Mouse (Mus musculus) heart, embryonic 16.5 days (tissue): ENCODE data around the gene Cyp4a12a. TPM values are rescaled to one million over a fixed set of nuclear protein-coding genes. Genes with fewer than 3 reads are reported as not detected.
"Not testable (repeated sequence)": the region's sequence is repeated elsewhere in the genome, so short reads cannot be mapped to it uniquely, and the experiment has no call there.

ENCODE experiments used
- ATAC-seq: fragments of 200-750 bp; cut with Nextera tagmentation; replicated peaks from 2 replicates; pipeline ENCODE4 v1.8.0; 2017; ENCODE audit warnings: moderate number of reproducible peaks; ENCODE audit not compliant: insufficient read depth, low FRiP score; ENCODE audit errors: extremely low read depth
- H3K27ac ChIP-seq: fragments of 300-500 bp; sonication (generic); 2 replicates; pipeline ENCODE4 v1.5.1; 2014; ENCODE audit warnings: mild to moderate bottlenecking, low read length, control low read depth, moderate library complexity
- H3K27me3 ChIP-seq: fragments of 300-500 bp; sonication (generic); 2 replicates; pipeline ENCODE4 v1.6.1; 2014; ENCODE audit warnings: low read length, mixed read lengths; ENCODE audit not compliant: control insufficient read depth, insufficient read depth
- H3K36me3 ChIP-seq: fragments of 300-500 bp; sonication (generic); 2 replicates; pipeline ENCODE4 v1.6.1; 2014; ENCODE audit not compliant: control insufficient read depth, insufficient read depth
- H3K4me1 ChIP-seq: fragments of 300-500 bp; sonication (generic); 2 replicates; pipeline ENCODE4 v1.6.1; 2014; ENCODE audit warnings: low read length, mixed read lengths; ENCODE audit not compliant: control insufficient read depth, insufficient read depth
- H3K4me2 ChIP-seq: fragments of 300-500 bp; sonication (generic); 2 replicates; pipeline ENCODE4 v1.6.1; 2014; ENCODE audit warnings: low read depth, mild to moderate bottlenecking, control low read depth, low read length
- H3K4me3 ChIP-seq: fragments of 300-500 bp; sonication (generic); 2 replicates; pipeline ENCODE4 v1.5.1; 2014; ENCODE audit warnings: mild to moderate bottlenecking, control low read depth, low read length
- H3K9ac ChIP-seq: fragments of 300-500 bp; sonication (generic); 2 replicates; pipeline ENCODE4 v1.6.1; 2014; ENCODE audit warnings: low read length, control low read depth
- H3K9me3 ChIP-seq: fragments of 300-500 bp; sonication (generic); replicated peaks from 2 replicates; pipeline ENCODE4 v1.6.1; 2016; ENCODE audit warnings: low read length; ENCODE audit not compliant: control insufficient read depth
- WGBS: fragments of 180-500 bp; shearing (Covaris S2); extraction: QIAGEN DNeasy Blood & Tissue Kit; methylation state at CpG from one replicate; pipeline ENCODE4 v1.1.7; 2014; 5-methylcytosine and 5-hydroxymethylcytosine counted together
- polyA plus RNA-seq: library from polyadenylated mRNA; unstranded; fragments of >200 nt; fragmentation: Nextera tagmentation; extraction: Ambion mirVana; gene quantifications from 2 replicates; pipeline ENCODE4 v1.2.1, GENCODE M21; 2015

The Cyp4a12a gene
- not detected in 2 replicates for polyA plus RNA-seq

GRCm38 (mm10) chr4:115298746-115299145 is at the start of gene Cyp4a12a:
Cyp4a12a (plus strand) TSS chr4:115299046.
- not testable (repeated sequence) for H3K4me3 ChIP-seq, H3K9ac ChIP-seq, H3K27me3 ChIP-seq, H3K36me3 ChIP-seq, H3K4me2 ChIP-seq, ATAC-seq, H3K9me3 ChIP-seq, H3K27ac ChIP-seq, H3K4me1 ChIP-seq

DNA sequence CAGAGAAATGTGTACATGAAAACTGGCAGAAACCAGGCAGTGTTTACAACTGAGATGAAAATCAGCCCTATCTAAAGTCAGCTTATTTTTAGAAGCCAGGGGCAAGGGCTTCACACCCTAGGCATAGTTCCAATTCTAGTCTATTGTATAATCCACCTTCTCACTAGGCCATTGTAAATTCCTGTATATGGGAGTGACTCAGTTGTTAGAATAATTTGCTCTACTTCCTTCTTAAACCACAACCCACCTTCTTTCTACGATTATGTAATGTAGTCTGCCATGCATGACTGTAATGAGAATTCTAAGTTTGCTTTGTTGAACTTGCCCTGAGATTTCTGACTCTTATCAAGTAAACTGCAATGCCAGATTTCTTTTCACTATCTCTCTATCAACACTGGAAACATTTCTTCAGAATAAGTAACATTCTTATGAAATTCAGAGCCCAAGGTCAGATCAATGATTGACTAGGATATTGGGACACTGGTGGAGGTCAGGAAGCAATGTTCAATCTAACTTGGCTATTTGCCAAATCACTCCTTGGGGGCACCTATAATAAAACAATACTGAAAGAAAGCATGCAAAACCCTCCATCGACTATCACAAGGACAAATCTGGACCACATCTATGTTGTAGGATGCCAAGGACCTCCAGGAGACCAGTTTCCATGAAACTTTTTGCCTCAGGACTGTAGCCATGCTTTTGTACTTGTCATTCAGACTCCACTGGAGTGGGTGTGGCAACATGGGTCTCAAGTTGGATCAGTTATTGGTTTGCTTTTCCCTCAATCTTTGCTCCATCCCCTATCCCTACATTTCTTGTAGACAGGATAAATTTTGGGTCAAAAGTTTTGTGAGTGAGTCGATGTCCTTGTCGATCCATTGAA is 33.9 kb upstream of the Cyp4a12a start:
- not testable (repeated sequence) for H3K4me2 ChIP-seq, H3K9me3 ChIP-seq, ATAC-seq, H3K36me3 ChIP-seq, H3K27ac ChIP-seq, H3K4me3 ChIP-seq, H3K4me1 ChIP-seq, H3K9ac ChIP-seq, H3K27me3 ChIP-seq
- 75% methylated on average over 3 of the region's 4 CpGs for WGBS

DNA sequence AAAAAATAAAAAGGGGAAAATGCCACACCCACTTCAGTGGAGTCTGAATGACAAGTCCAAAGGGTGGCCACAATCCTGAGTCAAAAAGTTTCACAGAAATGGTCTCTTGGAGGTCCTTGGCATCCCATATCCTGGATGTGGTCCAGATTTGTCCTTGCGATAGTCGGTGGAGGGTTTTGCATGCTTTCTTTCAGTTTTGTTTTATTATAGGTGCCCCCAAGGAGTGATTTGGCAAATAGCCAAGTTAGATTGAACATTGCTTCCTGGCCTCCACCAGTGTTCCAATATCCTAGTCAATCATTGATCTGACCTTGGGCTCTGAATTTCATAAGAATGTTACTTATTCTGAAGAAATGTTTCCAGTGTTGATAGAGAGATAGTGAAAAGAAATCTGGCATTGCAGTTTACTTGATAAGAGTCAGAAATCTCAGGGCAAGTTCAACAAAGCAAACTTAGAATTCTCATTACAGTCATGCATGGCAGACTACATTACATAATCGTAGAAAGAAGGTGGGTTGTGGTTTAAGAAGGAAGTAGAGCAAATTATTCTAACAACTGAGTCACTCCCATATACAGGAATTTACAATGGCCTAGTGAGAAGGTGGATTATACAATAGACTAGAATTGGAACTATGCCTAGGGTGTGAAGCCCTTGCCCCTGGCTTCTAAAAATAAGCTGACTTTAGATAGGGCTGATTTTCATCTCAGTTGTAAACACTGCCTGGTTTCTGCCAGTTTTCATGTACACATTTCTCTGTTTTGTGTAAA is 20.4 kb upstream of the Cyp4a12a start:
- H3K4me3 ChIP-seq, H3K4me1 ChIP-seq, H3K9ac ChIP-seq, H3K36me3 ChIP-seq, H3K27me3 ChIP-seq, H3K27ac ChIP-seq, H3K9me3 ChIP-seq, H3K4me2 ChIP-seq, ATAC-seq: not testable (repeated sequence)
- WGBS: 90% methylated on average over 2 of the region's 3 CpGs

DNA sequence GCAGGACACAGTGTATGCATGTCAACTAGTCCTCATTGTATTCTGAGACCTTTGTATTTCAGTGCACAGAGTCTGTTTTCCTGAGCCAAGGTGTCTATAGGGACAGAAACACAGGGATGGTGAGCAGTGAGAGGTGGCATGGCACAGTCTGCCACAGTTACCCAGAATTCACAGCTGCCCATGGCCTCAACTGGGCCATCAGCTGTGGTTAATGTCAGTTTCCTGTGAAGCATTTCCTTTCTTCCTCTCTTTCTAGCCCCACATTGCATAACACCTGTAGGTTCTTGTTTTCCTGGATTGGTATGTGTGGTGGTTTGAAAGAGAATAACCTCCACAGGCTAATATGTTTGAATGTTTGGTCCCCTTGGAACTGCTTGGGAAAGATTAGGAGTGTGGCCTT is 18.5 kb upstream of the Cyp4a12a start:
- H3K9me3 ChIP-seq: no peaks in the 10 kb centered on the region
- H3K27ac ChIP-seq: no peak overlapping the region
- ATAC-seq: no peak
- H3K4me2 ChIP-seq: peak overlapping the region; percentile 67; the same call in 1 of the 2 replicates
- no peaks in the 10 kb centered on the region for H3K27me3 ChIP-seq
- no peak overlapping the region for H3K9ac ChIP-seq
- no peaks in the 10 kb centered on the region for H3K36me3 ChIP-seq
- no peak overlapping the region; the same call in 1 of the 2 replicates for H3K4me3 ChIP-seq
- H3K4me1 ChIP-seq: no peaks in the 10 kb centered on the region

DNA sequence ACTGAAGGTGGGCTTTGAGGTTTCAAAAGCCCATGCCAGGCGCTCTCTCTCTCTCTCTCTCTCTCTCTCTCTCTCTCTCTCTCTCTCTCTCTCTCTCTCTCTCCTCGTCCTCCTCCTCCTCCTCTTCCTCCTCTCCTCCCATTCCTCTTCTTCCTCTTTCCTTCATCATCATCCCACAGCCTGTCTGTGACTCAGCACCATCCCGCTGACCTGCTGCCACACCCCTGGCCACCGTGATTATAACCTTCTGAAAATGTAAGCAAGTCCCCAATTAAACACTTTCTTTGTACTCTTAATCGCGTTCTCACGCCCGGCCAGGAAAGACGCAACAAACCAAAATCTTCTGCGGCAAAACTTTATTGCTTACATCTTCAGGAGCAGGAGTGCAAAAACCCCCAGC is 18.1 kb upstream of the Cyp4a12a start:
- H3K9me3 ChIP-seq, H3K27me3 ChIP-seq, H3K4me1 ChIP-seq, ATAC-seq, H3K27ac ChIP-seq, H3K9ac ChIP-seq, H3K36me3 ChIP-seq: not testable (repeated sequence)
- WGBS: 24% methylated on average over 10 of the region's 10 CpGs
- peak overlapping the region; percentile 67 for H3K4me2 ChIP-seq
- H3K4me3 ChIP-seq: peak overlapping the region; percentile 45

- H3K36me3 ChIP-seq, ATAC-seq, H3K9me3 ChIP-seq, H3K9ac ChIP-seq, H3K27me3 ChIP-seq, H3K4me1 ChIP-seq, H3K27ac ChIP-seq: not testable (repeated sequence)
- H3K4me2 ChIP-seq: peak overlapping the region; percentile 67
- H3K4me3 ChIP-seq: peak overlapping the region; percentile 45
- WGBS: 14% methylated on average over 20 of the region's 23 CpGs
Measured at GRCm38 (mm10) chr4:115281231-115281767, 17.5 kb upstream of the Cyp4a12a start.

- H3K4me1 ChIP-seq, H3K9ac ChIP-seq, ATAC-seq, H3K27ac ChIP-seq, H3K9me3 ChIP-seq, H3K36me3 ChIP-seq, H3K4me3 ChIP-seq, H3K4me2 ChIP-seq, H3K27me3 ChIP-seq: not testable (repeated sequence)
Measured at GRCm38 (mm10) chr4:115325722-115326121, 26.9 kb downstream of the Cyp4a12a start.

DNA sequence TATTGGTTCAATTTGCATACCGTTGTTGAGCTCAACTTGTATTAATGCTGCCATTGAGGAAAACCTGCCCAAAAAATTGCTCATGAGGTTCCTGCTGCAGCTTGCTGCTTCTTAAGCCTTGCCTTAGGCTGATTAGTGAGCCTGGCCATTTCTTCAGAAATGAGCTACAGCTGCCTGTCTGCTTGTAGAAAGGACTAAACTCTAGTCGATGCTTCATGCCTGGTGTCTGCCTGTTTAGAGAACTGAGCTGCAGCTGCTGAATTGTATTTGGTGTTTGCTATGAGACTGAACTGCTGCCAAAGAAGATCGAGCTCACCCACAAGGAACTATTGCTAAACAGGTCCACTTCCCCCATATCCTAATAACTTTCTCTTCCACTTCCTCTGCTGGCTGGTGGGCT is 66.8 kb downstream of the Cyp4a12a start:
- H3K27me3 ChIP-seq, H3K4me3 ChIP-seq, H3K4me1 ChIP-seq, ATAC-seq, H3K4me2 ChIP-seq, H3K9me3 ChIP-seq, H3K36me3 ChIP-seq, H3K27ac ChIP-seq, H3K9ac ChIP-seq: not testable (repeated sequence)
- 74% methylated on average over 3 of the region's 3 CpGs for WGBS

DNA sequence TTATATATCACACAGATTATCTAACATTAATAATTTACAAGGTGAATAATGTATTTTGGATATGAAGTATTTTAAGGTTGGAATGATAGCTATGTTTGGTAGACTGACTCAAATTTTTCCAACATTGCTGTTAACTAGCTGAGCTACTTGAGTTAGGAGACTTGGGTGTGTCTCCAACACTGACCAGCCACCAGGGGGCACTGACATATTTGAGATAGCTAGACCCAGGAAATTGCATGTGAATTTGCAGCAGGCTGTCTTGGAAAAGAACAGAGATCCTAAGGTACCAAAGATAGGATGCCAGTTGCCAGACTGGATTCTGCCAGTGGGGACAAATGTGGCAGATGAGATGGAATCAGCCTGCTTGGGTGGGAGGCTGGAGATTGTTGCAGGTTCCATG is 69.2 kb downstream of the Cyp4a12a start:
- H3K9me3 ChIP-seq, H3K27ac ChIP-seq, H3K36me3 ChIP-seq, H3K9ac ChIP-seq, ATAC-seq, H3K4me3 ChIP-seq, H3K27me3 ChIP-seq, H3K4me1 ChIP-seq, H3K4me2 ChIP-seq: not testable (repeated sequence)
